Mouse (Mus musculus) cerebellum, adult 2 months (tissue): Measurements from ENCODE around the gene Usp42. TPM values are rescaled to one million over a fixed set of nuclear protein-coding genes. Genes with fewer than 3 reads are reported as not detected.

Experiments
- DNase-seq, 2 experiments: peaks; one replicate each; pipeline ENCODE4 v3.0.0; 2021
- H3K27ac ChIP-seq: fragments of 200-500 bp; 2 replicates; pipeline ENCODE4 v1.5.1; 2012; ENCODE audit warnings: low read length, control low read depth, inconsistent platforms; ENCODE audit not compliant: insufficient read depth
- H3K27me3 ChIP-seq: fragments of 200-500 bp; 2 replicates; pipeline ENCODE4 v1.6.1; 2012; ENCODE audit warnings: inconsistent platforms, mild to moderate bottlenecking, low read length, moderate library complexity; ENCODE audit not compliant: control insufficient read depth, insufficient read depth
- H3K4me1 ChIP-seq: fragments of 200-500 bp; 2 replicates; pipeline ENCODE4 v1.6.1; 2011; ENCODE audit warnings: low read length; ENCODE audit not compliant: control insufficient read depth, insufficient read depth
- H3K4me3 ChIP-seq: fragments of 200-500 bp; replicated peaks from 2 replicates; pipeline ENCODE3; 2011; ENCODE audit warnings: mild to moderate bottlenecking, low read depth, low read length, control low read depth; ENCODE audit not compliant: insufficient read depth
- CTCF ChIP-seq: fragments of 200-500 bp; IDR thresholded peaks from 2 replicates; pipeline ENCODE4 v1.5.1; 2011; ENCODE audit warnings: low read depth, mild to moderate bottlenecking, control low read depth, low read length, moderate library complexity, borderline replicate concordance; ENCODE audit not compliant: insufficient read depth
- POLR2A ChIP-seq: fragments of 200-500 bp; IDR thresholded peaks from 2 replicates; pipeline ENCODE4 v1.6.1; 2011; ENCODE audit warnings: low read length, control low read depth, borderline replicate concordance; ENCODE audit not compliant: insufficient read depth
- WGBS: fragments of 180-500 bp; shearing (Covaris S2); methylation state at CpG from one replicate; pipeline ENCODE4 v1.1.7; 2018; 5-methylcytosine and 5-hydroxymethylcytosine counted together
- polyA plus RNA-seq: library from polyadenylated mRNA; depleted of rRNA; stranded (reverse); fragments of >200 nt; gene quantifications from 2 replicates; pipeline ENCODE4 v1.2.3, GENCODE M21; 2012

The Usp42 gene
- polyA plus RNA-seq, 1 experiment, result 12.9 TPM

DNA sequence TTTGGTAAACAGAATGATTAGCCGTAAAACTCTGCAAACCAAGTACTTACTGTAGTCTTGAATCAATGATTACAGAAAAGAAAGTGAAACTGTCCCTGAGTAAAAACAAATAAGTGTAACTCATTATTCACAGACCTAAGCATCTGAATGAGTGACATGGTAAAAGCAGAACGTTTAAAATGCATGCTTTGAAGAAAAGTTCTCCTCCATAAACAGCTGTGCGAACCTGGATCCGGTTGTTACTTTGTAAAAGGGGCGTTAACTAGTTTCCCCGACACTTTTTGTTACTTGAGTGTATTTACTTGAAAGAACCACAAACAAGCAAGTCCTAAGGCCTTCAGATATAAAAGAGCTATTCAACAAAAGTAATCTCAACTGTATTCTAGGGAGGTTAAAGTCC lies 1.2 kb downstream of the Usp42 start:
- TF ChIP-seq POLR2A, result no peak
- WGBS, result 15% methylated on average over 6 of the region's 6 CpGs
- Histone ChIP-seq H3K4me1 (no peaks in the 10 kb centered on the region), H3K27ac (no peak overlapping the region), H3K27me3 (no peaks in the 10 kb centered on the region), H3K4me3 (peak overlapping the region; percentile 45)
- no peak for DNase-seq

DNA sequence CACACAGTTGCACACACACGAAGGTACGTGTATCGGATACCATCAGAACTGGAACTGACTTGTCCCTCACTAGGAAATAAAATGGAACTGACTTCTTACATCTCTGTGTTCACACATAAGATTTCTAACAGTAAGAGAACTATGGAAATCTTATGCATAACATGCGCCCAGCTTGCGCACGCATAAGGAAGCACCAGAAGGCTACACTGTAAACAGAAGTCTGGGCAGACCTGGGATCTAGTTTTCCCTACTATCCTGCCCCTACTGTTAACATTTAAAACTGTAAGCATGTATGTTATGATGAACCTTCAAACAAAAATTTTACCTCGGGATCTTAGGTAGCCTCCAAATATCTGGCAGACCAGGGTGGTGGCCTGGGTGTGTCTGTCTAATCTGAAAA lies 10.1 kb downstream of the Usp42 start:
- Histone ChIP-seq H3K27ac (no peak overlapping the region), H3K4me3 (no peak overlapping the region), H3K4me1 (no peaks in the 10 kb centered on the region), H3K27me3 (no peaks in the 10 kb centered on the region)
- 96% methylated on average over 7 of the region's 7 CpGs for WGBS
- TF ChIP-seq CTCF (no peak), POLR2A (no peak)
- no peak for DNase-seq

DNA sequence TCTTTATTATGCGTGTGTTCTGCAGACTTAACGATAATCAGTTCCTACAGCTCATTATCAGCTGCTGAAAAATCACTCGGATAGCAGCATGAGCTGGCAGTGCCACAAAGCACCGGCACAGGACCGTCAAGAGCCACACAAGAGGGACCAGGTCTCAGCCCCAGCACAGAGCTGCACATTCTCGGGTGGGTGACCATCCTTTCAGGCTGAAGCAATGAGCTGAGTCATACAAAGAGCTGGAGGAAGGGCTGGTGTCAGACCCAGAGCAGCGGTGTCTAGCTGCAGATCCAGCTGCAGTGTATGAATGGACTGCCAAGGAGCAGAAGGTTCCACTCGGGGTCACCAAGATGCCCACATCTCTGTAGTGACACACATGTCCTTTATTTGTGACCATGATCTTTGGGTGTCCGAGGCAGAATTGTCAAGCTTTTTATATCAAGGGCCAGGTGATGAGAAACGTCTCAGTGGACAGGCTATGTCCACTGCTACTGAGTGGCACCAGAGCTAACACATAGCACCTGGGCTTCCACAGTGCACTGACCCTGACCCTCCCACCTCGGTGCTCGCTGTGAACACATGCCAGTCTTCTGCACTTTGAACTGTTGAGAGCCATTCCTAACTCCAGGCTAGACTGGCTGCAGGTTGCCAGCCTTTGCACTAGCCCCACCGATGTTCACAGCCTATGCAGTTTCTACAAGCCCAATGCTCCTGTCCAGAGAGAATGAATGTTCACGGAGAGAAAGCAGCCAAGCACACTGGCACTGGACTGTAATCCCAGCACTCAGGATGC lies 19.9 kb downstream of the Usp42 start:
- no peak for TF ChIP-seq POLR2A
- no peak for TF ChIP-seq CTCF
- WGBS, result 79% methylated on average over 14 of the region's 14 CpGs
- DNase-seq, result no peak
- Histone ChIP-seq H3K4me3 (no peak overlapping the region), H3K4me1 (no peaks in the 10 kb centered on the region), H3K27ac (no peak overlapping the region), H3K27me3 (no peaks in the 10 kb centered on the region)

DNA sequence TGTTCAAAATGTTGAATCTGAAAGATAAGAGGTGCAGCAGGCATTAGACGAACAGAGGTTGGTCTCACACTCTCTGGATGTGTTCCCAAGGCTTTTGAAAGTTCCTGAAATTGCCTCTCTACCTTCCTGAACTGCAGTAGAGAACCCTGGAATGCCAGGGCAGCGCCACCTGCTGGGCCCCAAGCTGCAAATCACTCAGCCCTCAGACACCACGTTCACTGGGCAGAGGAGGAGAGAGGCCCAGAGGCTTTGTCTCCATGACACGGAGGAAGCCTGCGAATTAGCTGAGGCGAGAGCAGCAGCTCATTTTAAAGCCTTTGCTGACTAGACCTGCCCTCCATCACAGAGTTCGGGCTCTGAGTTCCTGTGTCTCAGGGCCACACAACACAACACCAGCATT lies 20.8 kb downstream of the Usp42 start:
- peak; percentile 49 to 55 for DNase-seq
- Histone ChIP-seq H3K4me1 (no peaks in the 10 kb centered on the region), H3K27me3 (no peaks in the 10 kb centered on the region), H3K4me3 (no peak overlapping the region), H3K27ac (no peak overlapping the region)
- TF ChIP-seq POLR2A (no peak), CTCF (peak; percentile 77)
- 9% methylated on average over 7 of the region's 7 CpGs for WGBS

DNA sequence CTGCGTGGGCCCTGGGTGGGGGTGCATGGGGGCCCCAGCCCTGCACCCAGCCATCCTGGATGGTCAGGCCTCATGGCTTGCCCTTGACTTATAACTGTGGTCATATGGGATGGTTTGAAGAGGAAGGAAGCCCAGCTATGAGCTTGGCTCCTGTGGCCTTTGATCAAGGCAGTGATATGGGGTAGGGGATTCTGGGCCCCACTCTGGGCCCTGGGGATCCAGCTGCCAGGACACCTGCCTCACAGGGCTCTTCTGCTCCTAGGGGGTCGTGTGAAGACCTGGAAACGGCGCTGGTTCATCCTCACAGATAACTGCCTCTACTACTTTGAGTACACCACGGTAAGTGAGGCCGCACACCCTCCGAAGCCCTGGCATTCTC lies 25.3 kb downstream of the Usp42 start:
- peaks cover 19% of the 10 kb centered on the region for H3K4me1 ChIP-seq

DNA sequence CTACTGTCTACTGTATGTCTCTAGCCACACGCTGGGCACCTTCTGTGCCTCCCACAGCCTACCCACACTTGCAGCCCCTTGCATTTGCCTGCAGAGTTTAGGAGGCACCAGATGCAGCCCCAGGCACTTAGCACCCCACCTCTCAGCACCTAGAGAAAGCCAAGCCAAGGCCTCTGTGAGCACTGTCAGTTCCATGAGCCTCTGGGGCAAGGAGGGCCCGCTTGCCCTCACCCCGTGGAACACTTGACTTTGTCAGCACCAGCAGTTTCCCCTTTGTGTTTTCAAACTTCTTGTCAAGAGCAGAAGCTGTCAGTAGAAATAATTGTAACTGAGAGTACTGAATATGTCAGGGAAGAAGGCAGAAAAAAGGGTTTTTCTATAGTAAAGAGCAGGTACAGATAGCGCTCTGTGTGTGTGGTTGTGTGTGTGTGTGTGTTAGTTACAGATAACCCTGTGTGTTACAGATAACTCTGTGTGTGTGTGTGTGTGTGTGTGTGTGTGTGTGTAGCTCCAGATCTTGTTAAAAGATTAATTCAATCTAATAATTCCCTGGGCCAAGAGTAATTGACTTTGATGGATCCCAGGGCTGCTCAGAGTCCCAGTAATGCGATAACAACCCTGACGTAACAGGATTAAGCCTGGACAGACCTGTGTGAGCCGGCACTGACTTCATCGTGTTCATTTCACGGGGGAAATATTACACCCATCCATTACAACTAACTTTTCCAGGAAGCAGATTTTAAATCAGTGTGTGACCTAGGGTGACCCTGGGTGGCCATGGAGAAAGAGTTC lies 25.9 kb downstream of the Usp42 start:
- Histone ChIP-seq H3K27me3 (no peaks in the 10 kb centered on the region), H3K27ac (no peak overlapping the region), H3K4me1 (peaks cover 19% of the 10 kb centered on the region), H3K4me3 (no peak overlapping the region)
- TF ChIP-seq POLR2A (no peak), CTCF (no peak)
- WGBS, result 79% methylated on average over 9 of the region's 9 CpGs
- no peak for DNase-seq

More for the DNA sequence above, 25.3 kb downstream of the Usp42 start:
- Histone ChIP-seq H3K4me3 (no peak overlapping the region), H3K27me3 (no peaks in the 10 kb centered on the region), H3K27ac (no peak overlapping the region)
- DNase-seq, result no peak
- 93% methylated on average over 7 of the region's 7 CpGs for WGBS
- no peak for TF ChIP-seq POLR2A
- no peak for TF ChIP-seq CTCF

DNA sequence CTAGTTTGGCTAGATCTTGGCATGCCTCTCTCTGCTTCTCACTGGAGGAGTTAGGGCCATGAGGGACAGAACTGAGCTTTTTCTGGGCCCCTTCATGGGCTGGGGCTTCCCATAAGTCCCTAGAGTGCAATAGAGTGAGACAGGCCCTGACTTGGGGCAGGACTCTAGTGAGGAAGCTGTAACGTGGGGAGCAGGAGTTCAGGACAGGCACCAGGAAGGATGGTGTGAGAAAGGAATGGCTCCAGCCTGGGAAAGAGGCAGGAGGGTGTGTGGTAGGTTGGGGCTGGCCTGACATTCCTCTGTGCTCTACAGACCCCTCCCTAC lies 26.5 kb downstream of the Usp42 start:
- peaks cover 19% of the 10 kb centered on the region for H3K4me1 ChIP-seq
- no peak overlapping the region for H3K4me3 ChIP-seq
- no peak for DNase-seq
- H3K27me3 ChIP-seq, result no peaks in the 10 kb centered on the region
- 59% methylated on average over 1 of the region's 1 CpGs for WGBS
- TF ChIP-seq CTCF, result no peak
- no peak for TF ChIP-seq POLR2A
- H3K27ac ChIP-seq, result no peak overlapping the region

DNA sequence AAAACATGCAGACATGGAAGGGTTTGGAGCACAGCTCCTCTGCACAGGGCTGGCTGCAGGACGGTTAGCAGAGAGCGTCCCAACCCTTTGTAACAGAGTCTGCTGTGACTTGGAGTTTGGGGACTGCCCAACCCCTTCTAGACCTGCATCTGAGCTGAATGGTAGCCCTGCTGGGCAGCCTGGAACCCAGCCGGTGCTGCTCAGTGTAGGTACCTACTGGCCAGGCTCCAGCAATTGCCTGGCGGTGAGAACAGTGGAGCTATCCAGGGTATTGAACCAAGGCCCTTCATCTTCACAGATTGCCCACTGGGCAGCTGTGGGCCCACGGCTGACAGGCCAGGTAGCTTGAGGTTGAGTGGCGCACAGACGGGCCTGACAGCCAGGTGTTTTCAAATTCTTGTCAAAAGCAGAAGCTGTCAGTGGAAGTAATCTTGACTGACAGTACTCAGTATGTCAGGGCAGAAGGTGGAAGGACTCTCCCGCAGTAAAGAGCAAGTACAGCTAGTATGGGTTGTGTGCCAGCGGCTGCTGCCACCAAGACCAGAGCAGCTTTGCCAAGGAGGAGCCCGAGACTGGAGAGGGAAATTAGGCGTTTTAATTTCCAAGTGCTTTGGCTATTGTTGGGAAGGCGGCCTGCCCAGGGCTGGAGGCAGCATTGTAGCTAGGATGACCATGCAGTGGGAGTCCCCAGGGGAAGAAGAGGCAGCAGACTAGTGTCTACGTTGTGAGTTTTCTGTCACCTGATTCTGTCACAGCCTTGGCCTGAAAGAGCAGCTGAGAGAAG lies 27.0 kb downstream of the Usp42 start:
- no peak overlapping the region for H3K27ac ChIP-seq
- peaks cover 19% of the 10 kb centered on the region for H3K4me1 ChIP-seq
- peak; percentile 69 for DNase-seq
- 18% methylated on average over 13 of the region's 13 CpGs for WGBS
- H3K27me3 ChIP-seq, result no peaks in the 10 kb centered on the region
- no peak overlapping the region for H3K4me3 ChIP-seq
- no peak for TF ChIP-seq CTCF
- TF ChIP-seq POLR2A, result no peak
